Mouse (Mus musculus) left cerebral cortex, adult 2 months (tissue): ENCODE data around the gene Cx3cl1. TPM values are rescaled to one million over a fixed set of nuclear protein-coding genes. Genes with fewer than 3 reads are reported as not detected.

Source experiments
- DNase-seq, 2 experiments: peaks; one replicate each; pipeline ENCODE4 v3.0.0; 2021 to 2022; ENCODE audit warnings: low spot score in 2 of 2, mixed read lengths in 1 of 2; ENCODE audit errors: extremely low spot score in 1 of 2
- H3K27ac ChIP-seq: fragments of 200-600 bp; 2 replicates; pipeline ENCODE4 v1.8.1; 2022
- H3K4me3 ChIP-seq: fragments of 200-600 bp; 2 replicates; pipeline ENCODE4 v1.8.1; 2022
- CTCF ChIP-seq: fragments of 200-600 bp; IDR thresholded peaks from 2 replicates; pipeline ENCODE4 v1.8.1; 2022; ENCODE audit warnings: antibody characterized with exemption, mild to moderate bottlenecking, moderate library complexity
- intact Hi-C: fragments of 180-260 bp; cut with DNase I; formaldehyde crosslinking; loops from one replicate; pipeline ENCODE4 v1.15.1; 2025
- total RNA-seq, 2 experiments: library from RNA; stranded (reverse); gene quantifications; 2 replicates each; pipeline ENCODE4 v1.2.3; 2021

Cx3cl1 gene
- total RNA-seq, 2 experiments from 2014 or later = 658 to 661 TPM

DNA sequence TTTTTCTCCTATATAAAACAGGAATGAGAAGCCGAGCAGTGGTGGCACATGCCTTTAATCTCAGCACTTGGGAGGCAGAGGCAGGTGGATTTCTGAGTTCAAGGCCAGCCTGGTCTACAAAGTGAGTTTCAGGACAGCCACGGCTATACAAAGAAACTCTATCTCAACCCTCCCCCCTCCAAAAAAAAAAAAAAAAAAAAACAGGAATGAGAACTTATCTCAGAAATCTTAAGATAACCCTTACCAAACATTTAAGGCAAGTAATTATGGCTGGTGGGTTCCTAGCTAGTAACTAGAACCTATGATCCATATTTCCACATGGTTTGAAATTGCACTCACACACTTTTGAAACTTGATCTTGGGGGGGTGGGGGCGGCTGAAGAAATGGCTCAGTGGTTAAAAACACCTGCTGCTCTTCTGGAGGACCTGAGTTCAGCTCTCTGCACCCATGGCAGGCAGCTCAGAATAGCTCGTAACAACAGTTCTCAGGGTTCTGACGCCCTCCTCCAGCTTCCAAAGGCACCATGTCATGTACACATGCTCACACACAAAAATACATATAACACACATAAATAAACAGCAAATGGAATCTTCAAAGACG is 14.3 kb downstream of the Cx3cl1 start:
- intact Hi-C loops = no loop called here
- no peak overlapping the region for H3K27ac ChIP-seq
- no peak for TF ChIP-seq CTCF

DNA sequence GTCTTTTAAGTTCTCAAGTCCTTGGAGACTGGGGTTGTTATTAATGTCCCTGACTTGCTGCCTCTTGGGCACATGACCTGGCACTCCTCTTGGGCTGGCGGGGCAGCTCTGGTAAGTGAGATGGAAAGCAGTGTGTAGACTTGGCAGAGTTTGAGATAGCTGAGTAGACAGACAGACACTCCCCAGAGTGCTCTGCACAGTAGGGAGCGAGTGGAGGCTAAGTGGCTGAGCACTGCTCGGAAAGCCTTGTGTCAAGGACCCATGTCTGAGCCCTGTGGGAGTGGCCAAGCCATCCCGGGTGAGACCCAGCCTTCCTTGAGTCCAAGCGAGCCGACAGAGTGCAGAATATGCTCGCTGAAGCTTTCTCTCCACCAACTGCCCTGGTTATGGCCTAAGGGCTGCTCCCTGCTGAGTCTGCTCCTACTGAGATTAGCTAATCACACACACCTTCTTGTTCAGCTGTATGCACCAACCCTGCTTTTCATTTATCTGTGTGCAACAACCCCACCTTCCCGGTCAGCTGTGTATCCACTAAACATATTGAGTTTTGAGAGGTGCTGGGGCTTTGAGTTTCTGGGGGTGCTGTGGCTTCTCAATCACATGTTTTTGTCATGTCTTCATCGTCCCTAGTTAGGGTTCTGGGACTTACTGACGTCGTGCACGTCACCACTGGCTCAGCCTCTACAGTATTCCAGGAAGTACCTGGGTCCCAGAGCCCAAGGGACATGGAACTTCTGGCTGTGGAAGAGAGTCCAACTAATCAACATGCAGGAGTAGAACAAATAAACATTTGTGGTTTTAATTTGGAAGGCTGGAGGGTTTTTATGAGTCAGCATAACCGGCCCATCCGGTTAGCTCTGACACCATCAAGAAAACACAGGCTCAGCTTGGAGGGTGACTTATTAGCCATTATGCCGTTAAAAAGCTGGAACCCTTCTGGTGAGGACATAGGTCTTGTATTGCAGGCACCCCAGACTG is 16.0 kb downstream of the Cx3cl1 start:
- DNase-seq = no peak
- intact Hi-C loops = no loop called here
- no peak for TF ChIP-seq CTCF

More for the DNA sequence above, 14.3 kb downstream of the Cx3cl1 start:
- H3K4me3 ChIP-seq = no peak overlapping the region
- DNase-seq = no peak

DNA sequence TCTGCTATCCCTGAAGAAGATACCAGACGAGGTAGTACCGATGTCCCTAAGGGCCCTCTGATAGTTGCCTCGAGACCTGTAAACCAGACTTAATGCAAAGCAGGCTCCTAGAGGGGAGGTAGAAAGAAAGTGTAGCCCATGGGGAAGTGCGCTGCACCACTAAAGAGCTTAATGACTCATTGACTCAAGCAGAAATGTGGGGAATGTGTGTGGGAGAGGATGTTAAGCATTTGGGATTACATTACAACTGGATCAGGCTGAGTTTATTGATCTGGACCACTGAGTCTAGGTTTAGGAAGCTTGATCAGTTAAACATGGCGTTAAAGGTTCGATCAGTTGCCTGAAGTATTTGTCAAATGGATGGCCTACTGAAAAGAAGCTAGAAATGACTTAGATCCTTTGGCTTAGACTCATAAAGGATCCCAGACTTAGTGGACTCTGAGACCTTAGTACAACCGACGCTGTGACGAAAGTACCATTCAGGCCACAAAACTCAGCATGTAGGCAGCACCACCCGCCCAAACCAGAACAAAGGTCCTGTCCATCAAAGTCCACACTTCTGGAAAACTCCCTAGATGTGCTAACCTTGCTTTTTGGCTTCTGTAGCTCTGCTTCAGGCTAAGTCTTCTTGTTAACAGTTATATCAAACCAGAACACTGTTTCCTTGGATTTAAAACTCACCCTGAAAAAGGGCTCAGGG is 17.6 kb downstream of the Cx3cl1 start:
- Histone ChIP-seq H3K4me3 (no peak overlapping the region), H3K27ac (no peak overlapping the region)
- DNase-seq = no peak
- intact Hi-C loops = no loop called here
- TF ChIP-seq CTCF = no peak

More for the DNA sequence above, 16.0 kb downstream of the Cx3cl1 start:
- no peak overlapping the region for H3K27ac ChIP-seq
- H3K4me3 ChIP-seq = no peak overlapping the region

DNA sequence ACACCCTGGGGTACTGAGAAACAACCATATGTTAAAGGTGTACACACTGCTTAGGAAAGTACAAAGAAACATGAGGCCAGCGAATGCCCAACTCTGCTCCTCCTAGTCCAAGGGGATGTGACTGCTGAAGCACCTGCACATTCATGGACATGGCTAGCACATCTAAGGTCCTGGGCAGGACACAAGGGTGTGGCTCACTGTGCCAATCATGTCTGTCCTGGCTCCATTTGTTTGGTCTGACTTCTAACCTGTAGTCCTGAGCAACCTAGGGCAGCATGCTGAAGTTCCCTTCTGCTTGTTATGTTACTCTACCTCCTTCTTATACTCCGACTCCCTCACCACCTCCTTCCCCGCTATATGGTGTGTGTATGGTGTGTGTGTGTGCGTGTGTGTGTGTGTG is 22.6 kb downstream of the Cx3cl1 start:
- H3K4me3 ChIP-seq = no peak overlapping the region
- no peak overlapping the region for H3K27ac ChIP-seq
- DNase-seq = no peak
- intact Hi-C loops = no loop called here
- TF ChIP-seq CTCF = no peak

DNA sequence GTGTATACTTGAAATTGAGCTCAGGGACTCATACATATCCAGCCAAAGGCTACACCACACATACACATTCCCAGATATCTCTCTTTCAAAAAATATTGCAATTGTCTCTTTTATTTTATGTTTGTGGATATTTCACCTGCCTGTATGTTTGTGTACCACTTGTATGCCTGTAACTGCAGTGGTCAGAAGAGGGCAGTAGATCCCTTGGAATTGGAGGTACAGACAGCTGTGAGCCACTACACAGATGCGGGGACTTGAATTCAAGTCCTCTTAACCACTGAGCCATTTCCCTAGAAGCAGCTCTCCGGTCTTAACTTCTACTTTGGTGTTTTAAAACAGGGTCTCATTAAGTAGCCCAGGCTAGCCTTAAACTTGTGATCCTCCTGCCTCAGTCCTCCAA is 23.0 kb downstream of the Cx3cl1 start:
- intact Hi-C loops = no loop called here
- Histone ChIP-seq H3K27ac (no peak overlapping the region), H3K4me3 (no peak overlapping the region)
- peak; percentile 11 for TF ChIP-seq CTCF
- no peak for DNase-seq

DNA sequence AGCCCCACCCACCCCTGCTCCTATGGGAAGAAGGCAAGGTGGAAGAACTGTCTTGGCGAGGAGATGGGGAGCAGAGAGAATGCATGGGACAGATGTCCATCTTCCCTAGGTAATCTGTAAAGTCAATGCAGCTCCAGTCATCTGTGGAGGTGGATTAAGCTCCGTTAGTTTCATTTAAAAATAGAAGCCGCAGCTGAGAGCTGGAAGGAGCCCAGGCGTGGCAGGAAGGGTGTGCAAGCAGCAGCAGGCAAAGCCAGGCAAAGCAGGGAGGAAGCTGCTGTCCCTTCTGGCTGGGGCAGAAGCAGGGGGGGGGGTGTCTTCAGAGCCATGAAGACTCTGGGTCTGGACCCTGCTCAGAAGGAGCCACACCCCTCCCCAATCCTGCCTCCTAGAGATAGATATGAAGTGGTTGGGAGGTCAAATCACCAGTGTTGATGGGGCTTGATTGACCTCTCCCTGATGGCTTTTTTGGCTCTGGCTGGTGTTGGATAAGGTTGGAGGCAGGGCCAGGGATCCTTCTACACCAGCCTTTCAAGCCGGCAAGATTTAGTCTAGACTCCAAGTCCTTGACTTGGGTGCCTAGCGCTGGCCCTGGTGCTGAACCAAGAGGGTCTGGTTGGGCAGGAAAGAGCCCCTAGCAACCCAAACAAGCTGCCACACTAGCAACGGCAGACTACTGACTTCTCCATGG is 28.6 kb downstream of the Cx3cl1 start:
- no peak overlapping the region for H3K4me3 ChIP-seq
- intact Hi-C loops = no loop called here
- peak overlapping the region; percentile 87 for H3K27ac ChIP-seq
- peak; percentile 47 to 67 for DNase-seq
- TF ChIP-seq CTCF = no peak

DNA sequence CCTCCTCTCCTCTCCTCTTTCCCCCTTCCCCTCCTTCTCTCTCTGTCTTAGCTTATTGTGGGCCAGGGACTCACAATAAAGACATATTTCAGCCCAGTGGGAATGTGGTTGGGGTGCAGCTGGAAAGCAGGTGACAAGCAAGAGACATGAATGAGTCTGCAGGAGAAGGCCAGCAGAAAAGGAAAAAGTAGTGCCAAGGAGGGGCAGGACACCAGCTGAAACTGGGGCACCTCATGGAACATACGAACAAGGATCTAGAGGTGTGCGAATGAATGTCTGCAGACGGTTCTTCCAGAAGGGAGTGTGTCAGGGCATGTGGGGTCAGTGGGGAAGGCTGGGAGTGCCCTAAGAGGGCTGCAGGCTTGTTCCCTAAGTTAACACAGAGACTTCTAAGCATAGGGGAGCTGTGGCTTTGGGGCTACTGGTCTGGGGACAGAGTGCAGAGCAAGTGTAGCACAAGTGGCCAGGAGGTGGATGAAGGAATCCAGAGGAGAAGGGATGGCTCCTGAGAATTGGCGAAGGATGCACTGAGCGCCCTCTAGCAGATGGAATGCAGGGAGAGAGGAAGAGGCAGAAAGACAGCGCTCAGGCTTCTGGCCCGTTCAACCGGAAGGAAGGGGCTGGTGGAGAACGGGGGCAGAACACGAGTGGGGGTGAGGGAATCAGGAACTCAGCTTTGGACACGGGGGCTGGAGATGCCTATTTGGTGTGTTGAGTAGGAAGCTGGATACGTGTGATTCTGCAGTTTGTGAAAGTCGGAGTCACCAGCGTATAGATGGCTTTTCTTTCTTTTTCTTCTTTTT is 29.7 kb downstream of the Cx3cl1 start:
- H3K4me3 ChIP-seq = no peak overlapping the region
- peak; percentile 59 to 71 for DNase-seq
- peak; percentile 42 for TF ChIP-seq CTCF
- peak overlapping the region; percentile 81 for H3K27ac ChIP-seq
- intact Hi-C loops = no loop called here

DNA sequence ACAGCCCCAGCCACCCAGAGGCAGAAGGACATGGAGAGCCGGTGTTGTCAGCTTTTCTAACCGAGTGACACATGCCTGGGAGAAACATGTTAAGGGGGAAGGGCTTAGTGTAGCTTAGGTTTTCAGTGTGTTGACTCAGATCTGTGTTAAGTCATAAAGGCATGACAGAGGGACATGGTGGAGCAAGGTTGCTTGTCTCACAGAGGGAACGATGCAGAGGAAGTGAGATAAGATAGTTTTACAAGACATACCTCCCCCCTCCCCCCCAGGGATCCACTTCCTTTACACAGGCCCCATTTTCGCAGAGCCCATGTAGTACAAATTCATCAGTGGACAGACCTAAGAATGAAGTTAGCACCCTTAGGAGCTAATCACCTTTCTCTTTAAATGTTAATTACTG is 30.6 kb downstream of the Cx3cl1 start:
- peak overlapping the region; percentile 81 for H3K27ac ChIP-seq
- no peak for DNase-seq
- intact Hi-C loops = no loop called here

DNA sequence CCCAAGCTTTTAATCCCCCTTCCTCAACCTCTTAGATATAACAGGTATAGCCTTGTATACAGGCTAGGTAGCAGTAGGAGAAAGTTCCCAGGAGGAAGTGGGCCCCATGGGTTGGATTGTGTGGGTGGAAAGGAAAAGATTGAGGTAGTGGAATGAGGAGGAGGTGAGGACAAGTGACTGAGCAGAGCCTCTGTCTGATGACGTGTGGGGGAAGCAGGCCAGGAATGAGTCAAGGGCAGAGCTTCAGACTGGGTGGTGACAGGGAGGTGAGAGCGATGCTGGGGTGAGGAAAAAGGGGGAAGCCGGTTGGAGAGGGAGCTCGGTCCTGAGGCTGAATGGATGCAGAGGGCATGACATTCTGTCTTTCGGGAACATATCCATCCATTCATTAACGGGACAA is 31.7 kb downstream of the Cx3cl1 start:
- peak overlapping the region; percentile 68; the same call in 1 of the 2 replicates for H3K27ac ChIP-seq
- TF ChIP-seq CTCF = no peak
- intact Hi-C loops = no loop called here
- peak; percentile 37 to 64 for DNase-seq
- H3K4me3 ChIP-seq = no peak overlapping the region

More for the DNA sequence above, 30.6 kb downstream of the Cx3cl1 start:
- no peak for TF ChIP-seq CTCF
- no peak overlapping the region for H3K4me3 ChIP-seq

DNA sequence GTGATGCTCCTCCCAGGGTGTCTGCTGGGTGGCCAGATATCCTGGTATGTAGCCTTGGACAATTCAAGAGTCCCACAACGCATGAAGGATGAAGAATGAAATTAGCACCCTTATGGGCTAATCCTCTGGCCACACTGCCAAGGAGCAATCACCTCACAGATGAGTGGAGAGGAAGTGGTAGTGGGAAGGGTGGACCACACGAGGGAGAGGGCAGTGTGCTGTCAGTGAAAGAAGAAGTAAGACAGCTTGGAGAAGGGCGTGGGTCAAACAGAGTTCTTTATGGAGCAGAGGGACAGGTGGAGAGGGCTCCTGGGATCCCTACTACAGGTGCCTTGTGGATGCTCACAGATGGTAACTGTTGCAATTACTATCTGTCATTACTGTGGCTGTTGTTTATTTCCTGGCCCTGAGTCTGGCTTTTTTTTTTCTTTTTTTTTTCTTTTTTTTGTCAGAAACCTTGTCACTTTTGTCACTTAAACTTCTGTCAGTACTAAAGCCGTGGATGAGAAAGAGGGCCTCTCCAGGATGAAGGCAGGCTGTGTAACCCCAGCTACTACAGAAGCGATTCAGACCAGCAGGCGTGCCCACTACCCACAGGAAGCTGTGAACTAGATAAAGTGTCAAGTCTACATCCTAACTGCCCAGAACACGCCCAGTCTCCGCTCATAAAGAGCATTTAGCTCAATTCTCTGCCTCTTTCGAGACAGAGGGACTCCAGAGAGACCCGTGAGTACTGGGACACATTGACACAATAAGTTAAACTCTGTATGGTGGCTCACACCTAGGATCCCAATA is 32.9 kb downstream of the Cx3cl1 start:
- DNase-seq = no peak

More for the DNA sequence above, 32.9 kb downstream of the Cx3cl1 start:
- intact Hi-C loops = no loop called here
- TF ChIP-seq CTCF = no peak
- H3K4me3 ChIP-seq = no peak overlapping the region
- no peak overlapping the region for H3K27ac ChIP-seq
